ENCODE assay signal across 8 mouse cellular contexts in the genomic region with DNA sequence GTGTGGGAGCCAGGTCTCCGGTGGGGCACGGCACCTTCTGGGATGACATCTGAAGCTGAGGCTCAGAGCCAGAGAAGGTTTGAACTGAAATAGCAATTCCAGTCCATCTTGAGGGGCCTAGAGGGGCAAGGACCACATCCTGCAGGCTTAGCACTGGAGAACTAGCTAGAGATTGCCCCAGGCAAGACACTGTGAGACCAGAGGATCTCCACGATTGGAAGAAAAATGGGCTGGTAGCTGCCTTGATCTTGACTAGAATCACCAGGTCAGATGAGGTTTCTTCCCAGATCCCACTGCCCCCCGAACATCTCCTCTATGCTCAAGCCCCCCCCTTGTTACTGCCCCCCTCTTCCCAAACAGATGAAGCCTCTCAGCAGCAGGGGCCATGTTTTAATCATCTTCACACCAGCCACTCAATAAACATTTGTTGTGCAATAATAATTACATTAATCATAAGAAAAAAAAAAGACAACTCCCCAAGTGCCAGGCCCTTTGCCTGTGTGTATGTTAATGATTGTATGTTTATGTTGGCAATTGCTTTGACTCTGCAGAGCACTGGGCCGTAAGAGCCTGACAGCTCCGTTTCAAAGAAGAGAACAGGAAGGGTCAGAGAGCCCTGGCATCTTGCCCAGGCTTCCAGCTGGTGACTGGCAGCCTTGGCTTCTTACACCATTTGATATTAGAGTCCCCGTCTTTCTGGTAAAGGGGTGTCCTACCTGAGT.
DNase-seq lines count a peak whose midpoint lies in the region.

No protein-coding gene starts in this region.

- peak; percentile 83 for DNase-seq in left cerebral cortex, postnatal 4 days
- DNase-seq in left cerebral cortex, adult 18-20 months (ENCODE audit: low spot score in 2 of 2) = no peak
- peak; percentile 55 for DNase-seq in adrenal gland, postnatal 25 days
- DNase-seq in kidney, adult 11 months = peak; percentile 70
- DNase-seq in lung, postnatal 25 days (ENCODE audit: low spot score) = peak; percentile 60
- DNase-seq in layer of hippocampus, adult 9-10 months (ENCODE audit: low spot score) = no peak
- no peak for DNase-seq in left cerebral cortex, postnatal 14 days (ENCODE audit: low spot score in 2 of 2)
- no peak for DNase-seq in urinary bladder, adult 2 months (ENCODE audit: low spot score)

- intact Hi-C loops in left cerebral cortex, postnatal 4 days (cut with DNase I) = no loop called here
- intact Hi-C loops in left cerebral cortex, postnatal 14 days (cut with DNase I) = no loop called here

Comparison
In these comparisons a context has a peak if more than half of its experiments do, and no peak if none do; other contexts are left out.
1. DNase-seq: peak in left cerebral cortex, postnatal 4 days (single experiment), adrenal gland, postnatal 25 days (single experiment), kidney, adult 11 months (single experiment) and lung, postnatal 25 days (single experiment); none in left cerebral cortex, adult 18-20 months (0 of 2), layer of hippocampus, adult 9-10 months (single experiment), left cerebral cortex, postnatal 14 days (0 of 2) and urinary bladder, adult 2 months (single experiment).